Mouse (Mus musculus) brain, adult 2 months (tissue): ENCODE data around the gene Polr2b.

Experiments used
- DNase-seq: peaks from one replicate; pipeline ENCODE4 v3.0.0; 2011; ENCODE audit warnings: low read depth, low spot score

The Polr2b gene

GRCm38 (mm10) chr5:77362120-77362519 is 52.2 kb downstream of the Polr2b start:
- DNase-seq, result no peak

- peak; percentile 69 for DNase-seq
Measured at GRCm38 (mm10) chr5:77363650-77364049, 53.7 kb downstream of the Polr2b start.

GRCm38 (mm10) chr5:77364443-77365038 is 54.6 kb downstream of the Polr2b start:
- no peak for DNase-seq

- no peak for DNase-seq
Measured at GRCm38 (mm10) chr5:77366313-77366712, 56.4 kb downstream of the Polr2b start.

- DNase-seq, result no peak
Measured at GRCm38 (mm10) chr5:77367145-77367544, 57.2 kb downstream of the Polr2b start.

- DNase-seq, result no peak
Measured at GRCm38 (mm10) chr5:77367682-77368081, 57.7 kb downstream of the Polr2b start.

- DNase-seq, result no peak
Measured at GRCm38 (mm10) chr5:77368194-77368593, 58.2 kb downstream of the Polr2b start.

GRCm38 (mm10) chr5:77369394-77369793 is 59.4 kb downstream of the Polr2b start:
- DNase-seq, result no peak

GRCm38 (mm10) chr5:77370378-77370892 is 60.5 kb downstream of the Polr2b start:
- DNase-seq, result no peak

GRCm38 (mm10) chr5:77372242-77372641 is 62.3 kb downstream of the Polr2b start:
- DNase-seq, result no peak

GRCm38 (mm10) chr5:77372778-77373177 is 62.8 kb downstream of the Polr2b start:
- DNase-seq, result no peak

GRCm38 (mm10) chr5:77374945-77375344 is 65.0 kb downstream of the Polr2b start:
- DNase-seq, result peak; percentile 56

GRCm38 (mm10) chr5:77375546-77375945 is 65.6 kb downstream of the Polr2b start:
- no peak for DNase-seq

GRCm38 (mm10) chr5:77378027-77378426 is 68.1 kb downstream of the Polr2b start:
- DNase-seq, result peak; percentile 50

GRCm38 (mm10) chr5:77379434-77380135 is 69.6 kb downstream of the Polr2b start:
- no peak for DNase-seq

- DNase-seq, result no peak
Measured at GRCm38 (mm10) chr5:77380321-77380901, 70.5 kb downstream of the Polr2b start.

- DNase-seq, result no peak
Measured at GRCm38 (mm10) chr5:77381283-77381682, 71.3 kb downstream of the Polr2b start.

- DNase-seq, result no peak
Measured at GRCm38 (mm10) chr5:77381686-77382085, 71.7 kb downstream of the Polr2b start.

- DNase-seq, result no peak
Measured at GRCm38 (mm10) chr5:77383799-77384554, 74.0 kb downstream of the Polr2b start.

- DNase-seq, result no peak
Measured at GRCm38 (mm10) chr5:77384724-77385123, 74.8 kb downstream of the Polr2b start.

GRCm38 (mm10) chr5:77385221-77385620 is 75.3 kb downstream of the Polr2b start:
- no peak for DNase-seq
